Mouse (Mus musculus): ENCODE measurements around the gene Abcb5. TPM values are rescaled to one million over a fixed set of nuclear protein-coding genes. Genes with fewer than 3 reads are reported as not detected.

Gene Abcb5
- polyA plus RNA-seq, 1 experiment from 2014 or later = not detected

DNA sequence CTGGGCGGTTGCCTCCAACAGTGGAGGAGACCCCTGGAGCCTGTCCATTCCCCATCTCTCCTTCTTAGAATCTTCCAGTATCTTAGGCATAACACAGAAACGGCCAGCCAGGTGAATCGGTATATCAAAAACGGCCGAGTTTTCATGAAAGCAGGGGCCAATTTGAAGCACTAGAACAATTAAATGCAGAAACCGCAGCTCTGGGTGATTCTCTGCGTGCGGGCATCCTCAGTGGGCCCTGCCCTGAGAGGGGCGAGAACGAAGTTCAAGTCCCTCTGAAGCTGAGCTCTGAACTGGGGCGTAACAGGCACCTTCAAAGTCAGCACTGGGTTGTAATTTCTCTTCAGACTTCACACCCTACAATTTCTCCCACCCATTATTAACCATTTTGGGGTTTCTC lies 128.9 kb downstream of the Abcb5 start:
- H3K27ac ChIP-seq = no peak overlapping the region
- peak overlapping the region; percentile 53 for H3K4me2 ChIP-seq
- peak; percentile 41; the same call in 1 of the 2 replicates for ATAC-seq (replicated peaks)
- peaks cover 12% of the 10 kb centered on the region; the same call in 1 of the 2 replicates for H3K4me1 ChIP-seq
- H3K36me3 ChIP-seq (replicated peaks) = no peaks in the 10 kb centered on the region
- no peak overlapping the region for H3K9ac ChIP-seq
- H3K4me3 ChIP-seq = peak overlapping the region; percentile 33
- peaks cover 52% of the 10 kb centered on the region for H3K27me3 ChIP-seq (replicated peaks)
- no peaks in the 10 kb centered on the region for H3K9me3 ChIP-seq
- WGBS = 3% methylated on average over 11 of the region's 11 CpGs

GRCm38 (mm10) chr12:118836411-118837341 lies 129.5 kb downstream of the Abcb5 start:
- peaks cover 52% of the 10 kb centered on the region for H3K27me3 ChIP-seq (replicated peaks)
- peak overlapping the region; percentile 53 for H3K4me2 ChIP-seq
- no peak overlapping the region for H3K27ac ChIP-seq
- ATAC-seq (replicated peaks) = peak; percentile 65
- H3K4me1 ChIP-seq = peaks cover 12% of the 10 kb centered on the region; the same call in 1 of the 2 replicates
- no peak overlapping the region; the same call in 1 of the 2 replicates for H3K9ac ChIP-seq
- H3K36me3 ChIP-seq (replicated peaks) = no peaks in the 10 kb centered on the region
- no peaks in the 10 kb centered on the region for H3K9me3 ChIP-seq
- WGBS = under 1% methylated on average over 67 of the region's 72 CpGs
- peak overlapping the region; percentile 33 for H3K4me3 ChIP-seq

- H3K4me3 ChIP-seq = no peak overlapping the region
- ATAC-seq (replicated peaks) = no peak
- no peaks in the 10 kb centered on the region for H3K9me3 ChIP-seq
- H3K27me3 ChIP-seq (replicated peaks) = peaks cover 4% of the 10 kb centered on the region
- no peak overlapping the region for H3K27ac ChIP-seq
- H3K4me2 ChIP-seq = no peak overlapping the region
- no peaks in the 10 kb centered on the region for H3K36me3 ChIP-seq (replicated peaks)
- WGBS = 55% methylated on average over 6 of the region's 6 CpGs
- H3K4me1 ChIP-seq = no peaks in the 10 kb centered on the region
- no peak overlapping the region for H3K9ac ChIP-seq
Observed at GRCm38 (mm10) chr12:118829881-118830280, 136.3 kb downstream of the Abcb5 start.

Other genes starting within 250 kb of the Abcb5 start
- 2.8 and 3.5 TPM in 2 replicates for gene Sp8, start 120.1 kb downstream of the Abcb5 start, polyA plus RNA-seq (2015; fragmentation: Nextera tagmentation; extraction: Ambion mirVana)

Measured in midbrain, embryonic 15.5 days (tissue).